Mouse (Mus musculus) Patski (cell line): ENCODE measurements at regions not wholly inside any gene's neighbourhood (a gene's known extent, or its start where the extent isn't known, plus 50 kb on each side); places are given as distances from the start of the nearest gene placed in this dataset.

Source experiments
- ATAC-seq: fragments of 100-300 bp; one replicate; pipeline ENCODE4 v1.8.0; 2021
- CTCF ChIA-PET: fragments of 350-600 bp; sonication (Branson Sonifier 250); formaldehyde crosslinking; loops from one replicate; lab custom pipeline; 2022; ENCODE audit warnings: inconsistent platforms; lab: Charles Lee
- POLR2A ChIA-PET: fragments of 350-600 bp; sonication (Branson Sonifier 250); formaldehyde crosslinking; loops from one replicate; lab custom pipeline; 2022; ENCODE audit warnings: antibody characterized with exemption, inconsistent platforms; lab: Charles Lee
- DNase-seq: peaks from one replicate; pipeline ENCODE4 v3.0.0-alpha.2; 2011; ENCODE audit warnings: low read depth, low spot score
- H3K27me3 ChIP-seq: fragments of 371-371 bp; one replicate; pipeline ENCODE4 v1.5.1; 2021
- CTCF ChIP-seq: fragments of 100-300 bp; IDR thresholded peaks from one replicate; pipeline ENCODE4 v1.5.1; 2021
- in situ Hi-C: fragments of 300-500 bp; cut with MboI; formaldehyde crosslinking; loops from 3 replicates; pipeline ENCODE4 v1.11.1; 2018; ENCODE audit warnings: low pct_unique_long_range_greater_than_20kb, mixed read lengths

GRCm38 (mm10) chr2:50971131-50971825 is 177.6 kb downstream of the Rnd3 start:
- no peaks in the 10 kb centered on the region for H3K27me3 ChIP-seq
- ATAC-seq = no peak
- no peak for DNase-seq
- ChIA-PET POLR2A (no interaction called here), CTCF (no interaction called here)
- TF ChIP-seq CTCF = no peak
- in situ Hi-C loops = no loop called here

GRCm38 (mm10) chr2:50968382-50968781 is 180.5 kb downstream of the Rnd3 start:
- in situ Hi-C loops = loop anchor here (5.0 to 10.0 kb wide), 2 partner anchors 179 to 274 kb away; partner anchors contain the start of gene Rnd3
- TF ChIP-seq CTCF = no peak
- DNase-seq = no peak
- no peaks in the 10 kb centered on the region for H3K27me3 ChIP-seq
- ChIA-PET CTCF (no interaction called here), POLR2A (interaction anchor here (0.6 kb wide), 1 partner anchor 1847 kb away, joined by 3 read pairs; no protein-coding TSS in a partner anchor)
- no peak for ATAC-seq

GRCm38 (mm10) chr2:50967826-50968225 is 181.1 kb downstream of the Rnd3 start:
- POLR2A ChIA-PET = no interaction called here
- H3K27me3 ChIP-seq = no peaks in the 10 kb centered on the region
- DNase-seq (no peak), ATAC-seq (no peak)
- in situ Hi-C loops = loop anchor here (5.0 to 10.0 kb wide), 2 partner anchors 179 to 273 kb away; partner anchors contain the start of gene Rnd3
- CTCF ChIA-PET = no interaction called here
- TF ChIP-seq CTCF = no peak

- no peaks in the 10 kb centered on the region for H3K27me3 ChIP-seq
- DNase-seq (no peak), ATAC-seq (no peak)
- ChIA-PET CTCF (no interaction called here), POLR2A (no interaction called here)
- in situ Hi-C loops = loop anchor here (5.0 to 10.0 kb wide), 2 partner anchors 180 to 272 kb away; partner anchors contain the start of gene Rnd3
- TF ChIP-seq CTCF = no peak
These were observed 181.8 kb downstream of the Rnd3 start for GRCm38 (mm10) chr2:50967133-50967532.

GRCm38 (mm10) chr2:50965485-50966017 is 183.4 kb downstream of the Rnd3 start:
- no peaks in the 10 kb centered on the region for H3K27me3 ChIP-seq
- no peak for TF ChIP-seq CTCF
- ChIA-PET POLR2A (no interaction called here), CTCF (no interaction called here)
- in situ Hi-C loops = loop anchor here (5.0 to 10.0 kb wide), 2 partner anchors 182 to 271 kb away; partner anchors contain the start of gene Rnd3
- ATAC-seq (no peak), DNase-seq (no peak)

- no peak for TF ChIP-seq CTCF
- ChIA-PET POLR2A (no interaction called here), CTCF (no interaction called here)
- ATAC-seq (peak; percentile 91), DNase-seq (peak; percentile 67)
- in situ Hi-C loops = loop anchor here (10.0 kb wide), 1 partner anchor 269 kb away; no protein-coding TSS in a partner anchor
- H3K27me3 ChIP-seq = no peaks in the 10 kb centered on the region
These were observed 184.8 kb downstream of the Rnd3 start for GRCm38 (mm10) chr2:50964062-50964461.

GRCm38 (mm10) chr2:50961049-50961448 is 187.9 kb downstream of the Rnd3 start:
- in situ Hi-C loops = loop anchor here (10.0 kb wide), 1 partner anchor 266 kb away; no protein-coding TSS in a partner anchor
- CTCF ChIA-PET = interaction anchor here (2.1 kb wide), 1 partner anchor 9 kb away, joined by 10 read pairs; no protein-coding TSS in a partner anchor
- POLR2A ChIA-PET = no interaction called here

GRCm38 (mm10) chr2:50959323-50959722 is 189.6 kb downstream of the Rnd3 start:
- no peak for ATAC-seq
- in situ Hi-C loops = no loop called here
- TF ChIP-seq CTCF = no peak
- no peaks in the 10 kb centered on the region for H3K27me3 ChIP-seq
- DNase-seq = no peak
- ChIA-PET POLR2A (no interaction called here), CTCF (no interaction called here)

More at GRCm38 (mm10) chr2:50961049-50961448, 187.9 kb downstream of the Rnd3 start:
- no peak for ATAC-seq
- DNase-seq = no peak
- no peaks in the 10 kb centered on the region for H3K27me3 ChIP-seq
- no peak for TF ChIP-seq CTCF

GRCm38 (mm10) chr2:50954361-50955066 is 194.4 kb downstream of the Rnd3 start:
- TF ChIP-seq CTCF = no peak
- ATAC-seq (no peak), DNase-seq (no peak)
- ChIA-PET CTCF (interaction anchor here (1.1 kb wide), 1 partner anchor 8 kb away, joined by 3 read pairs; no protein-coding TSS in a partner anchor), POLR2A (no interaction called here)
- in situ Hi-C loops = no loop called here
- H3K27me3 ChIP-seq = no peaks in the 10 kb centered on the region

GRCm38 (mm10) chr2:50951027-50951426 is 197.9 kb downstream of the Rnd3 start:
- no peak for DNase-seq
- POLR2A ChIA-PET = no interaction called here
- H3K27me3 ChIP-seq = no peaks in the 10 kb centered on the region
- ATAC-seq = no peak
- TF ChIP-seq CTCF = no peak
- in situ Hi-C loops = no loop called here
- CTCF ChIA-PET = interaction anchor here (0.6 kb wide), 1 partner anchor 19 kb away, joined by 3 read pairs; no protein-coding TSS in a partner anchor

GRCm38 (mm10) chr2:50949717-50950116 is 199.2 kb downstream of the Rnd3 start:
- H3K27me3 ChIP-seq = no peaks in the 10 kb centered on the region
- in situ Hi-C loops = no loop called here
- CTCF ChIA-PET = no interaction called here
- no peak for TF ChIP-seq CTCF
- POLR2A ChIA-PET = no interaction called here
- DNase-seq (no peak), ATAC-seq (no peak)
